Mouse (Mus musculus) cortical plate, adult 2 months (tissue): ENCODE data around the gene Hpn.

ENCODE experiments used
- CTCF ChIP-seq: fragments of 200-500 bp; IDR thresholded peaks from 2 replicates; pipeline ENCODE4 v1.5.1; 2011; ENCODE audit warnings: mild to moderate bottlenecking, control low read depth, low read length; ENCODE audit not compliant: insufficient read depth; ENCODE audit errors: extremely low read depth
- POLR2A ChIP-seq: fragments of 200-500 bp; IDR thresholded peaks from 2 replicates; pipeline ENCODE4 v1.6.1; 2011; ENCODE audit warnings: mild to moderate bottlenecking, low read length, control low read depth; ENCODE audit not compliant: insufficient read depth; ENCODE audit errors: extremely low read depth

DNA sequence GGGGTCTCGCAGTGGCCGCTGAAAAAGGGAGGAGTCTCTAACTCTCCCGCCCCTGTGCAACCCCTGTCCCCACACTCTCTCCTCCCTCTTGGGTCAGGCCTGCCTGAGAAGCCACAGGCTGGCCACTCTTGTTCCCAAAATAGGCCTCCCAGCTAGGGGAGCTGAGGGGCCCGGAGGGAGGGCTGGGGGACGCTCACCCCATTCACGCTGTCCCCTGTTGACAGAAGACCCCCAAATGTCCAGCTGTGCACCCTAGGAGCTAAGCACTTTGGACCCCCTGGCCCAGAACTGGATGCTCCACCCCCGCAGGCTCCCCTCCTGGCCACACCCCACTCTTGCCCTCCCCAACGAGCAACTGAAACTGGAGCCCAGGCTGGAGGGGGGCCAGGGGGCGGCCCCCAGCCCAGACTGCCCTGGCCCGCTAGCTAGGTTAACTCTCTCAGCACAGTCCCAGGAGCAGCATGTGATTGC is 59.7 kb downstream of the Hpn start:
- TF ChIP-seq CTCF, result no peak
- no peak for TF ChIP-seq POLR2A
